Mouse (Mus musculus): ENCODE measurements around the gene Smc5. TPM values are rescaled to one million over a fixed set of nuclear protein-coding genes. Genes with fewer than 3 reads are reported as not detected.

Smc5 gene
- polyA plus RNA-seq, 1 experiment from 2014 or later: 20.6 TPM

GRCm38 (mm10) chr19:23189744-23190143 lies 84.0 kb downstream of the Smc5 start:
- H3K27ac ChIP-seq (replicated peaks): no peak overlapping the region
- H3K4me1 ChIP-seq: no peaks in the 10 kb centered on the region
- no peak for ATAC-seq (ENCODE audit: extremely low read depth, insufficient number of reproducible peaks, low FRiP score, low TSS enrichment)
- peaks cover 18% of the 10 kb centered on the region for H3K36me3 ChIP-seq
- no peaks in the 10 kb centered on the region for H3K9me3 ChIP-seq
- H3K9ac ChIP-seq: no peak overlapping the region
- H3K27me3 ChIP-seq (replicated peaks): no peaks in the 10 kb centered on the region
- H3K4me3 ChIP-seq: no peak overlapping the region
- no peak overlapping the region for H3K4me2 ChIP-seq
- 57% methylated on average over 1 of the region's 1 CpGs for WGBS

DNA sequence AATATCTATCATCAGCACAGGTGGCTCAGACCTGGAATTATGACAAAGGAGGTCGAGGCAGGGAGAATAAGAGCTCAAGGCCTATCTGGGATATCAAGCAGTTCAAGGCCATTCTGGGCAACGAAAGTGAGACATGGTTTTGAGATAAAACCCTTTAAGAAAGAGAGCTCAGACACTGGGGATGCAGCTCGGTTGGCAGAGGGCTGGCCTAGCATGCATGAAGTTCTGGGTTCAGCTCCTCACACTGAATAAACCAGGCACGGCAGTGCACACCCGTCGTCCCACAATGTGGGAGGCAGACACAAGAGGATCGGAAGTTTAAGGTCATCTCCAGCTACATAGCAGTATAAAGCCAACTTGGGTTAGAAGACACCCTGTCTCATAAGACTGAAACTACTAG lies 84.7 kb downstream of the Smc5 start:
- WGBS: 84% methylated on average over 7 of the region's 7 CpGs
- Histone ChIP-seq H3K4me2 (no peak overlapping the region), H3K27ac (replicated peaks) (no peak overlapping the region), H3K27me3 (replicated peaks) (no peaks in the 10 kb centered on the region), H3K9me3 (no peaks in the 10 kb centered on the region), H3K36me3 (peaks cover 21% of the 10 kb centered on the region), H3K9ac (no peak overlapping the region), H3K4me3 (no peak overlapping the region), H3K4me1 (0 out of 2 replicates have a peak, but pooled peaks cover 2% of the 10 kb centered on the region)
- no peak for ATAC-seq (ENCODE audit: extremely low read depth, insufficient number of reproducible peaks, low FRiP score, low TSS enrichment)

DNA sequence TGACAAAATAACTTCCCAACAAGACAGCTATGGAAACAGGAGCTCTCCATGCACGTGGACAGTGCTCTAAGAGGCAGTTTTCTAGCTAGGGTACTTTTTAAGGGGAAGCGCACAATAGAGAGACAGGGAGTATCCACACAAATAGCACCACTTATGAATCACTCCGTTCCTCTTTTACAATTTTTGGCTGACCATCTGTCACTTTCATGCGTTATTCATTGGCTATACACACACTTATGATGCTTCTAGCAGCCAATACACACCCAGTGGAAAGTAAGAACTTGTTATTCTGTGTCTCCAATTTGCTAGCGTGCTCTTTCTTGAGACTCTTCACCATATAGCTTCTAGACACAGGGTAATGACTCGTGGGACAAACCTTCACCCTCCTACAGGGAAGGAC lies 86.0 kb downstream of the Smc5 start:
- Histone ChIP-seq H3K9ac (no peak overlapping the region), H3K4me3 (no peak overlapping the region), H3K4me1 (0 out of 2 replicates have a peak, but pooled peaks cover 2% of the 10 kb centered on the region), H3K36me3 (peaks cover 21% of the 10 kb centered on the region), H3K9me3 (no peaks in the 10 kb centered on the region), H3K27me3 (replicated peaks) (no peaks in the 10 kb centered on the region), H3K27ac (replicated peaks) (no peak overlapping the region), H3K4me2 (no peak overlapping the region)
- WGBS: 88% methylated on average over 6 of the region's 6 CpGs
- ATAC-seq (ENCODE audit: extremely low read depth, insufficient number of reproducible peaks, low FRiP score, low TSS enrichment): no peak

DNA sequence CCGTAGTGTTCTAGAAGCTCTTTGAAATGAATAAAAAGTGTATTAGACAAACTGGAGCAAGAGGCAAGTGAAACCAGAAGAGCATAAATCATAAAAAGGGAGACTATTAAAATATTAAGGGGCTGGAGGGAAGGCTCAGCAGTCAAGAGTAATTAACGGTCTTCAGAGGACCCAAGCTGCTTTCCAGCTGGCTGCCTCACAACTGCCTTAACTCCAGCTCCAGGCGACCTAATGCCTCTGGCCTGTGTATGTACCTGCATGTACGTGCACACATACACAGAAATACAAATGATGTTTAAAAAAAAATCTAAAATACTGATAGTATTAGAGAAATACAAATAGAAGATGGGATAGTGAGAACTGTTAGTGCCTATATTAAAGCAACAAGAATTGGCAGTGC lies 89.6 kb downstream of the Smc5 start:
- H3K27me3 ChIP-seq (replicated peaks): no peaks in the 10 kb centered on the region
- H3K9me3 ChIP-seq: no peaks in the 10 kb centered on the region
- 0 out of 2 replicates have a peak, but pooled peaks cover 2% of the 10 kb centered on the region for H3K4me1 ChIP-seq
- H3K36me3 ChIP-seq: peaks cover 12% of the 10 kb centered on the region
- no peak for ATAC-seq (ENCODE audit: extremely low read depth, insufficient number of reproducible peaks, low FRiP score, low TSS enrichment)
- no peak overlapping the region for H3K9ac ChIP-seq
- no peak overlapping the region for H3K4me2 ChIP-seq
- 86% methylated on average over 4 of the region's 4 CpGs for WGBS
- no peak overlapping the region for H3K4me3 ChIP-seq
- no peak overlapping the region for H3K27ac ChIP-seq (replicated peaks)

DNA sequence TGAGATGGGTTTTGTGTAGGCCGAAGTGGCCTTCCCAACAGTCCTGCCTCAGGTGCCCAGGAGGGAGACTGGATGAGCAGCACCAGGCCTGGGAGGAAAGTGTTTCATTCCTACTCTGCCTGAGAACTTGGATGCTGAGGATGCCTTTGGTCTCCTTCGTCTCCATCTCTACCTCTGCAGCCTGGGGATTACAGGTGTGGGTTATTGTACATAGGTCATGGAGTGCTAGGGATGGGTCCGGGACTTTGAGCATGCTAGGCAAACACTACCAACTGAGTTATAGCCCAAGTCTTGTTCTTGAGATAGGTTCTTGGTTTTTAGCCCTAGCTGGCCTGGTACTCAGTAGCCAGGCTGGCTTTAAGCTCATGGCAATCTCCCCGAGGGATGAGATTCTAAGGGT lies 90.2 kb downstream of the Smc5 start:
- no peak overlapping the region for H3K4me3 ChIP-seq
- H3K36me3 ChIP-seq: peaks cover 10% of the 10 kb centered on the region
- ATAC-seq (ENCODE audit: extremely low read depth, insufficient number of reproducible peaks, low FRiP score, low TSS enrichment): no peak

GRCm38 (mm10) chr19:23178533-23178932 lies 95.2 kb downstream of the Smc5 start:
- no peak overlapping the region for H3K4me3 ChIP-seq
- no peaks in the 10 kb centered on the region for H3K27me3 ChIP-seq (replicated peaks)
- peaks cover 10% of the 10 kb centered on the region; the same call in 1 of the 2 replicates for H3K4me1 ChIP-seq
- H3K4me2 ChIP-seq: no peak overlapping the region
- WGBS: 86% methylated on average over 3 of the region's 3 CpGs
- peaks cover 3% of the 10 kb centered on the region for H3K36me3 ChIP-seq
- no peak for ATAC-seq (ENCODE audit: extremely low read depth, insufficient number of reproducible peaks, low FRiP score, low TSS enrichment)
- H3K27ac ChIP-seq (replicated peaks): no peak overlapping the region
- H3K9me3 ChIP-seq: no peaks in the 10 kb centered on the region
- H3K9ac ChIP-seq: no peak overlapping the region

More for the DNA sequence above, 90.2 kb downstream of the Smc5 start:
- H3K27me3 ChIP-seq (replicated peaks): no peaks in the 10 kb centered on the region
- H3K27ac ChIP-seq (replicated peaks): no peak overlapping the region
- no peak overlapping the region for H3K9ac ChIP-seq
- H3K9me3 ChIP-seq: no peaks in the 10 kb centered on the region
- 0 out of 2 replicates have a peak, but pooled peaks cover 2% of the 10 kb centered on the region for H3K4me1 ChIP-seq
- WGBS: 83% methylated on average over 4 of the region's 4 CpGs
- H3K4me2 ChIP-seq: no peak overlapping the region

DNA sequence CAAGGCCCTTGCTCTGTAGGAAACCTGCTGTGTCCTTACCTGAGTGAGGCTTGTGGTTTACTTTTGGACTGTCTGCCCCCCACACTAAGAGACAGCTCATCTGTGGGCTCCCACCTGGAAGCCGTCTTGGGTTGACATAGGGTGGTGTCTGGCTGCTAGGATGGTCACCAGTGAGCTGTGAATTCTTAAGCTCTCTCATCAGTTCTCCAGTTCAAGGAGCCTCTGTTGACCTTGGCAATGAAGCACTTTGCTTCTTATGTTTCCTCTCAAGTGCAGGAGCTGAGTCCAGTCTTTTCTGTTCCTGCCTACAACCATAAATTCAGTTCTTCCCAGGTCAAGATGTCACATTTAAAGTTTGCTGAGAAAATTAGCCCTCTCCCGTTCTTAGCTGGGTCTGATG lies 98.2 kb downstream of the Smc5 start:
- no peaks in the 10 kb centered on the region for H3K36me3 ChIP-seq
- ATAC-seq (ENCODE audit: extremely low read depth, insufficient number of reproducible peaks, low FRiP score, low TSS enrichment): no peak
- WGBS: 64% methylated on average over 2 of the region's 2 CpGs

DNA sequence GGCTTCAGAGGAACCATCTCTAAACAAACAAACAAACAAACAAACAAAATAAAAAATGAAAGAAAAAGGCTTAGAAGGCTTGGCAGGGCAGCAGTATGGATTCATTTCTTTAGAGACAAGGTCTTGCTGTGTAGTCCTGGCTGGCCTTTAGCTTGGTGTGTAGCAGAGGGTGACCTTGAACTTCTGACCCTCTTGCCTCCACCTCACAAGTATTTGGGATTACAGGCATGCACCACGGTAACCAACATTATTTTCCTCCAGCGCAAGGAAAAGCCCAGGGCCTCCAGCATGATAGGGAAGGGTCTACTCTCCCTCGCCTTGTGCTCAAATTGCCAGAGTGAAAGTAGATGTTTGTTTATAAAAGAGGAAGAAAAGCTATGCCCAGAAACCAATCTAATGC lies 98.6 kb downstream of the Smc5 start:
- H3K4me3 ChIP-seq: no peak overlapping the region
- H3K27me3 ChIP-seq (replicated peaks): no peaks in the 10 kb centered on the region
- H3K4me2 ChIP-seq: no peak overlapping the region
- no peak for ATAC-seq (ENCODE audit: extremely low read depth, insufficient number of reproducible peaks, low FRiP score, low TSS enrichment)
- H3K9me3 ChIP-seq: peaks cover 1% of the 10 kb centered on the region; the same call in 1 of the 2 replicates
- H3K36me3 ChIP-seq: peaks cover 4% of the 10 kb centered on the region; the same call in 1 of the 2 replicates
- no peak overlapping the region for H3K9ac ChIP-seq
- WGBS: 58% methylated on average over 3 of the region's 3 CpGs
- peaks cover 10% of the 10 kb centered on the region; the same call in 1 of the 2 replicates for H3K4me1 ChIP-seq
- no peak overlapping the region for H3K27ac ChIP-seq (replicated peaks)

More for the DNA sequence above, 98.2 kb downstream of the Smc5 start:
- Histone ChIP-seq H3K27me3 (replicated peaks) (no peaks in the 10 kb centered on the region), H3K4me3 (no peak overlapping the region), H3K27ac (replicated peaks) (no peak overlapping the region), H3K4me2 (no peak overlapping the region), H3K9ac (no peak overlapping the region), H3K9me3 (no peaks in the 10 kb centered on the region), H3K4me1 (peaks cover 10% of the 10 kb centered on the region; the same call in 1 of the 2 replicates)

- Histone ChIP-seq H3K9me3 (peaks cover 4% of the 10 kb centered on the region; the same call in 1 of the 2 replicates), H3K4me2 (no peak overlapping the region), H3K27ac (replicated peaks) (no peak overlapping the region), H3K4me1 (peaks cover 10% of the 10 kb centered on the region; the same call in 1 of the 2 replicates), H3K9ac (no peak overlapping the region), H3K27me3 (replicated peaks) (no peaks in the 10 kb centered on the region), H3K4me3 (no peak overlapping the region), H3K36me3 (peaks cover 5% of the 10 kb centered on the region; the same call in 1 of the 2 replicates)
- no peak for ATAC-seq (ENCODE audit: extremely low read depth, insufficient number of reproducible peaks, low FRiP score, low TSS enrichment)
- whole genome bisulfite sequencing: 91% methylated on average over 2 of the region's 2 CpGs
Measured at GRCm38 (mm10) chr19:23171136-23171535, 102.6 kb downstream of the Smc5 start.

GRCm38 (mm10) chr19:23170476-23170875 lies 103.2 kb downstream of the Smc5 start:
- H3K27me3 ChIP-seq (replicated peaks): no peaks in the 10 kb centered on the region
- WGBS: 78% methylated on average over 5 of the region's 5 CpGs
- peaks cover 5% of the 10 kb centered on the region; the same call in 1 of the 2 replicates for H3K36me3 ChIP-seq
- H3K27ac ChIP-seq (replicated peaks): no peak overlapping the region
- no peak overlapping the region for H3K4me2 ChIP-seq
- H3K9ac ChIP-seq: no peak overlapping the region
- H3K9me3 ChIP-seq: peaks cover 4% of the 10 kb centered on the region; the same call in 1 of the 2 replicates
- no peak overlapping the region for H3K4me3 ChIP-seq
- peaks cover 6% of the 10 kb centered on the region; the same call in 1 of the 2 replicates for H3K4me1 ChIP-seq
- no peak for ATAC-seq (ENCODE audit: extremely low read depth, insufficient number of reproducible peaks, low FRiP score, low TSS enrichment)

DNA sequence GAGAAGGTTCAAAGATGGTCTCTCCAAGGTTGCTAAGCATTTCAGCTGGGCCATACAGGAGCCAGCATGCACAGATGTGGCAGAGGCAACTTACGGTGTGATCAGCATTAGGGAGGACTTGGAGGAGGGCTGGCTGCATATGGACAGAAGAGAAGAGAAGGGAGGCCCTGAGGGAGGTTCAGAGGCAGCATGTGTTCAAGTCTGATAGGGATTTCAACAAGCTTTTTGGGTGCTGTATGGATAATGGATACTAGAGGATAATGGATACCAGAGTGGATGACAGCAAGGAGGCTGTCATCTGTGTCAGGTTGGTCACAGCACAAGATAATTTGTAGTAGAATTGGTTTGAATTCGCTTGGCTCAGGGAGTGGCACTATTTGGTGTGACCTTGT lies 104.0 kb downstream of the Smc5 start:
- Histone ChIP-seq H3K27ac (replicated peaks) (no peak overlapping the region), H3K36me3 (peaks cover 5% of the 10 kb centered on the region; the same call in 1 of the 2 replicates), H3K9me3 (peaks cover 4% of the 10 kb centered on the region; the same call in 1 of the 2 replicates), H3K27me3 (replicated peaks) (no peaks in the 10 kb centered on the region), H3K4me1 (no peaks in the 10 kb centered on the region), H3K4me2 (no peak overlapping the region), H3K4me3 (no peak overlapping the region), H3K9ac (no peak overlapping the region)
- ATAC-seq (ENCODE audit: extremely low read depth, insufficient number of reproducible peaks, low FRiP score, low TSS enrichment): no peak
- 75% methylated on average over 2 of the region's 2 CpGs for WGBS
